Mouse (Mus musculus) midbrain, embryonic 10.5 days (tissue): ENCODE data around the gene Alg6. TPM values are rescaled to one million over a fixed set of nuclear protein-coding genes. Genes with fewer than 3 reads are reported as not detected.
A peak's percentile ranks its signal among the peaks of the same experiment; 100 is the strongest.

Experiments used
- DNase-seq: peaks from one replicate; pipeline ENCODE4 v3.0.0-alpha.2; 2017; ENCODE audit warnings: low spot score
- H3K27ac ChIP-seq: fragments of 300-500 bp; sonication (generic); replicated peaks from 2 replicates; pipeline ENCODE4 v1.5.1; 2016; ENCODE audit warnings: mild to moderate bottlenecking
- H3K27me3 ChIP-seq: fragments of 300-500 bp; sonication (generic); 2 replicates; pipeline ENCODE4 v1.6.1; 2016; ENCODE audit warnings: low read depth, mild to moderate bottlenecking; ENCODE audit not compliant: poor library complexity, severe bottlenecking
- H3K36me3 ChIP-seq: fragments of 300-500 bp; sonication (generic); 2 replicates; pipeline ENCODE4 v1.6.1; 2016; ENCODE audit warnings: mild to moderate bottlenecking, moderate library complexity
- H3K4me1 ChIP-seq: fragments of 300-500 bp; sonication (generic); 2 replicates; pipeline ENCODE4 v1.6.1; 2016
- H3K4me3 ChIP-seq: fragments of 300-500 bp; sonication (generic); 2 replicates; pipeline ENCODE4 v1.5.1; 2016; ENCODE audit warnings: mild to moderate bottlenecking, moderate library complexity
- H3K9me3 ChIP-seq: fragments of 300-500 bp; sonication (generic); replicated peaks from 2 replicates; pipeline ENCODE4 v1.6.1; 2016; ENCODE audit warnings: mild to moderate bottlenecking
- WGBS: fragments of 180-500 bp; shearing (Covaris S2); methylation state at CpG from one replicate; pipeline ENCODE4 v1.1.7; 2016; 5-methylcytosine and 5-hydroxymethylcytosine counted together
- polyA plus RNA-seq: library from polyadenylated mRNA; unstranded; fragments of >200 nt; fragmentation: Nextera tagmentation; extraction: Ambion mirVana; gene quantifications from 2 replicates; pipeline ENCODE4 v1.2.1, GENCODE M21; 2016

The Alg6 gene
- polyA plus RNA-seq: 19.7 and 20.4 TPM in 2 replicates

DNA sequence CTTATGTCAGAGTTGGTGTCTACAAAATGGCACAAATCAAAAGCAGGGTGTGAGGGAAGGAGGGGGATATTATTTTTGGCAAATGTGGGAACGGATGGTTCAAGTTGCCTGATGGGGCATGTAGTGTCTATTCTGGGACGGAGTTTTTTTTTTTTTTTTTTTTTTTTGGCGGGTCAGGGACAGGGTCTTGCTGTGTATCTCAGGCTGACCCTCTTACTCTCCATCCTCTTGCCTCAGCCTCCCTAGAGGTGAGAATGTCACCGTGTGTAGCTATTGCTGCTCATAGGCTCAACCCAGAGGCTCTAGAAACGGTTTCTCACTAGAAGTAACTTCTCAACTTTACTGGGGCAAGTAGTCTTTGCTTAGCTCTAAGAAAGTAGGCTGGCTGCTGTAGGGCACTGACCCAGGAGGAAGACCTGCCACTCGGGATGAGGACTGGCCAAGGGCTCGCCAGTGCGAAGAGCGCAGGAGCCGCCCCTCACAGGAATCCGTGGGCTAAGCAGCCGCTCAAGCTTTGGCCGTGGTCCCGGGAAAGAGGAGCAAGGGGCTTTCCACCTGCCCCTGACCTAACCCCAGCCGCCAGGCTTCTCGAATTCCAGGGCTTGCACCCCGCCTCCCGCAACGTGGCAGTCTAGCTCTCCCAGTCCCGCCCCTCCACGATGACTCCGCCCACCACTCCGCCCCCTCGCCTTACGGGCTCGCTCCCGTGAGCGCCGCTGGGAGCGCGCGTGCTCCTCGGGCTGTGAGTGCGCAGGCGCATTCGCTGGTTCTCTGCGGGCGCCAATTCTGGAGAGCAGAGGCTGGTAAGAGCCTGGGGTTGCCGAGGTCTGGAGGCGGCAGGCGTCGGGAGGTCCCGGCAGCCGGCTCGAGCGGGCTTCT lies at the start of gene Alg6:
Gene Alg6, plus strand, starts transcription at position 761 of the 879 bp plus-strand sequence.
- peak; percentile 98 for DNase-seq
- WGBS: 4% methylated on average over 46 of the region's 46 CpGs
- peak within 1 kb of the TSS; percentile 93 for H3K27ac ChIP-seq

GRCm38 (mm10) chr4:99670203-99670851 lies 45.1 kb upstream of the Alg6 start:
- peaks cover 25% of the 10 kb centered on the region for H3K27me3 ChIP-seq
- no peaks in the 10 kb centered on the region for H3K9me3 ChIP-seq
- DNase-seq: no peak
- no peaks in the 10 kb centered on the region for H3K36me3 ChIP-seq
- no peaks in the 10 kb centered on the region for H3K4me1 ChIP-seq
- H3K27ac ChIP-seq: no peak overlapping the region
- no peak overlapping the region for H3K4me3 ChIP-seq
- WGBS: 91% methylated on average over 7 of the region's 7 CpGs

More for the DNA sequence above, at the start of gene Alg6:
- Histone ChIP-seq H3K27me3 (peaks cover 10% of the 10 kb centered on the region; the same call in 1 of the 2 replicates), H3K36me3 (peaks cover 8% of the 10 kb centered on the region; the same call in 1 of the 2 replicates), H3K9me3 (no peaks in the 10 kb centered on the region), H3K4me1 (peaks cover 14% of the 10 kb centered on the region), H3K4me3 (peak within 1 kb of the TSS; percentile 68)

DNA sequence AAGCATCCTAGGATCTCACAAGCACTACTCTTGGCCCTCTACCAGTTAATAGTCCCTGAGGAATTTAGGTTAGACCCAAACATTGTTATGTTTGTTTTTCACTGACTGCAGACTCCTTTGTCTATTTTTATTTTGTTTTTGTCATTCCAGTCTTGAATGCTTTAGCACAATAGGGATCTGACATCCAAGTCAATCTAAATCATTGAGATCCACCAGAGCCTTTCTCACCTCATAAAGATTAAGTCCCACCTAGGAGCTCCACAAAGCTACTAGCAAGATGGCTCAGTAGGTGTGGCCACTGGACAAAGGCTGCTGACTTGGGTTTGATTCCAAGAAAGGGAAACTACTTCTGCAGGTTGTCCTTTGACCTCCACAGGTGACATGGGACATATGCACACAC lies 40.3 kb upstream of the Alg6 start:
- DNase-seq: no peak
- Histone ChIP-seq H3K27me3 (no peaks in the 10 kb centered on the region), H3K4me1 (no peaks in the 10 kb centered on the region), H3K27ac (no peak overlapping the region), H3K9me3 (no peaks in the 10 kb centered on the region), H3K36me3 (no peaks in the 10 kb centered on the region), H3K4me3 (no peak overlapping the region)

DNA sequence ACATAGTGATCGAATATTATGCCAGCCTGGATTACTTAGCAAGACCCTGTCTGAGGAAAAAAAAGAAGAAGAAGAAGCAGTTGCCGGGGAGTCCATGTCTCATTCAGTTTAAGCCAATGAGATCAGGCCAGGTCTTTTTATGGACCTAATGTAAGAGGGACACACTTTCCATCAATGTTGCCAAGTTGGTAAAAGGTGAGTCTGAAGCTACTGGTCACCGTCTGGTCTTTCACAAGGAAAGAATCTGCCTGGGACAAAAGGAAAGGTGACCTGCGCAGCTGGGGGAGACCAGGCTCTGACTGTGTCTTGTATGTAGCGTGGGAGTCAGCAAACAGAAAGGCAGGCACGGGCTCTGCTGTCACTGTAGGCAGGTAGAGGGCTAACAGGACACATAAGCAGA lies 31.5 kb upstream of the Alg6 start:
- H3K9me3 ChIP-seq: no peaks in the 10 kb centered on the region
- H3K27me3 ChIP-seq: no peaks in the 10 kb centered on the region
- H3K4me3 ChIP-seq: no peak overlapping the region
- WGBS: 86% methylated on average over 6 of the region's 6 CpGs
- no peak for DNase-seq
- no peaks in the 10 kb centered on the region for H3K36me3 ChIP-seq
- no peaks in the 10 kb centered on the region for H3K4me1 ChIP-seq
- no peak overlapping the region for H3K27ac ChIP-seq

DNA sequence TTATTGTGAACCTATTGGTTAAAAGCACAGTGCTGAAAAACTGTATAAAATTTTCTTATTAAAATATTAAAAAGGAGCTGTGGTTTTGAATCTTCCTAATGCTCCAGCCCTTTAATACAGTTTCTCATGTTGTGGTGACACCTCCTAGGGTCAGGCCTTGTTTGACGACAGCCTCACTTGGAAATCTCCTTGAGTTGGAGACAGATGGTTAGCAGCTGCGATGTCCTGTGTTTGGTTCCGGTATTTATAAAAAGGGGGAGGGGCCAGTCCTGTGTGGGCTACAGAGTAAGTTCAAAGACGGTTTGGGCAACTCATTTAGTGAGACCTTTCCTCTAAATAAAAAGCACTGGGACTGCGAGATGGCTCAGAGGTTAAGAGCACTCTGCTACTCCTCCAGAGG lies 29.2 kb upstream of the Alg6 start:
- Histone ChIP-seq H3K9me3 (no peaks in the 10 kb centered on the region), H3K36me3 (no peaks in the 10 kb centered on the region), H3K4me1 (no peaks in the 10 kb centered on the region), H3K27ac (no peak overlapping the region), H3K27me3 (no peaks in the 10 kb centered on the region), H3K4me3 (no peak overlapping the region)
- whole genome bisulfite sequencing: 72% methylated on average over 5 of the region's 5 CpGs
- no peak for DNase-seq

DNA sequence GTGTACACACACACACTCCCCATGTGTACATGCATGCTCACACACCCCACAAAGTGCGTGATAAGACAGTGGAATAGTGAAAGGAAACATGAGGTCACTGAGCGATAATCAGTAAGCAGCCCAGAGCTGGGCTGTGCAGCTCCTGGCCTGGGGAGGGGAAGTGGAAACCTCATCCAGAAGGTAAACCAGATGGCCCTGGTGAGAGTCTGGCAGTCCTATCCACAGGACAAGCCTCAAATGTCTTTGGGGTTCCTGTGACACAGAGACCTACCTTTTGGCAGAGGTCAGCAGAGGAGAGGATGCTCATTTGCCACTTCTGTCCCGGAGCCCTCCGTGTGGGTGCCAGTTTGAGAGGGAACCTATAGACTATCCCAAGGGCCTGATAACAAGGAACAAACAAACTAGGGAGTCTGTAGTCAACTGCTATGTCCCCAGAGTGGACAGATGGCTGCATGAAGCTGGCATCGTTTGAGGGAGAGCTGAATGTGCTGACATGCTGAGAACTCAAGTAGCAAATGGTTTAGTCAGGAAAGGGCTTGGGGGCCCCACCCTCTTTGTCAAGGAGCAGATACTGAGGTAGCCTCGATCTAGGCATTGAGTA lies 2.8 kb upstream of the Alg6 start:
- DNase-seq: no peak
- Histone ChIP-seq H3K27ac (no peak overlapping the region), H3K27me3 (peaks cover 10% of the 10 kb centered on the region; the same call in 1 of the 2 replicates), H3K4me3 (no peak overlapping the region), H3K36me3 (no peaks in the 10 kb centered on the region), H3K9me3 (no peaks in the 10 kb centered on the region), H3K4me1 (peaks cover 14% of the 10 kb centered on the region)
- 88% methylated on average over 6 of the region's 6 CpGs for WGBS

DNA sequence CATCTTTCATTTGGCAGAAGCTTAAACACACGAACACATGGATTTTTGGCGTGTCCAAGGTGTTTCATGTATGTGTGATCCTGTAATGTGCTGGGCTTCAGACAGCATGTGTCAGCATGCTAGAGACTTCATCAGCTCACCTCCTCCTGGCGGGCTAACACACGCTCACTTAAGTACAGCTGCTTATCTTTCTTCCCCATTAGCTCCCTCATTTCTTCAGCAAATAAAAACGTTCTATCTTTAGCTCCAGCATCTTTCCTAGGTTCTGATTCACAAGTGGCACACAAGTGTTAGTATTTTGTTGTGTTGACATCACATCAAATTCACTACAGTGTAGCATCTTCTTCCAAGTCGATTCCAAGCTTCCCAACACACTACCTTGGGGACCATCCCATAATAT lies 1.5 kb upstream of the Alg6 start:
- DNase-seq: no peak
- 84% methylated on average over 6 of the region's 6 CpGs for WGBS
- Histone ChIP-seq H3K4me1 (peaks cover 14% of the 10 kb centered on the region), H3K27ac (no peak overlapping the region), H3K36me3 (peaks cover under 1% of the 10 kb centered on the region; the same call in 1 of the 2 replicates), H3K27me3 (peaks cover 10% of the 10 kb centered on the region; the same call in 1 of the 2 replicates), H3K9me3 (no peaks in the 10 kb centered on the region), H3K4me3 (no peak overlapping the region)

DNA sequence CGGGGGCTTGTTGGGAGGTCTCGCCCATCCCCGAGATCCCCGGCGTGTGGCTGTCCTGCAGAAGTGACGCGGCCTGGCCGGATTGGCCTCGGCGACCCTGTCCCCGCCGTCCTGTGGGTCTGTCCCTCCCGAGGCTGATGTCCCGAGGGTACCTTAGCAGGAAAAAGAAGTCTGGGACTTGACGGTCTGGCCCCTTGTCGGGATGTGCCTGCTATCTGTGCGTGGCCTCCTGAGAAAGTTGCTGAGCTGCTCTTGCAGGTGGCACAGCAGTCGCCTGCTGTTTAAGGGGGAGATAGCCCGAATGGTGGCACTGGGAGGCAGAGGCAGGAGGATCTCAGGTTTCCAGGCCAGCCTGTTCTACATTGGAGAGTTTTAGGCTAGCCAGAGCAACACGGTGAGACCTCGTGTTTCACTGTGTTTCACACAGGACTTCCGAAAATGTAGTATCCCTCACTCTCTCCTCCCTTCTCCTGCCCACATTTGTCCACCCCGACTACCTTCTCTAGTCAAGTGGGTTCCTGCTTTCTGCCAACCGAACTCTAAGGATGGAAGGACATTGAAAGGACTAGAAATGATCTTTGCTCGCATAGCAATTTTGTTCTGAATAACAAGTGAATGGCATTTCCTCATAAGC lies 436 bp downstream of the Alg6 start:
- peaks cover 14% of the 10 kb centered on the region for H3K4me1 ChIP-seq
- H3K36me3 ChIP-seq: peaks cover 14% of the 10 kb centered on the region; the same call in 1 of the 2 replicates
- H3K27me3 ChIP-seq: peaks cover 10% of the 10 kb centered on the region; the same call in 1 of the 2 replicates
- peak overlapping the region; percentile 93 for H3K27ac ChIP-seq
- peak overlapping the region; percentile 68 for H3K4me3 ChIP-seq
- no peak for DNase-seq
- no peaks in the 10 kb centered on the region for H3K9me3 ChIP-seq
- WGBS: 29% methylated on average over 25 of the region's 25 CpGs

GRCm38 (mm10) chr4:99717905-99718304 lies 2.4 kb downstream of the Alg6 start:
- no peak for DNase-seq
- Histone ChIP-seq H3K36me3 (peaks cover 17% of the 10 kb centered on the region; the same call in 1 of the 2 replicates), H3K4me3 (no peak overlapping the region), H3K27me3 (peaks cover 10% of the 10 kb centered on the region; the same call in 1 of the 2 replicates), H3K9me3 (no peaks in the 10 kb centered on the region), H3K27ac (no peak overlapping the region), H3K4me1 (peaks cover 14% of the 10 kb centered on the region)
- 84% methylated on average over 4 of the region's 4 CpGs for WGBS

DNA sequence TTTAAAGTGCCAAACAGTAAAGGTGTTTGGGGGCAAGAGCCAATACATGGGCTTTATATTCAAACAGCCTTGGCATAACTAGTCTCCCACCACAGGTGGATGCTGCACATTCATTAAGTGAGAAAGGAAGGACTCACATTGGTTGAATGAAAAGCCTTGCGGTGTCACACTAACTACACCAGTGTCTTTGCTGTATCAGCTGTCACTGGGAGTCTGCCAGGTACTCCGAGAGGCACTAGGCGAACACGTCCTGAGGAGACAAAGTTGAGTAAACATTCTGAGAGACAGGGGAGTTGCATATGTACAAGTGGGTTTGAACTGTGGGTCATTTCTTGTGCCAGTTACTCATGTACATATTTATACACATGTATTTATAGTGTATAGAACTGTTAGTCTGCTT lies 8.9 kb downstream of the Alg6 start:
- Histone ChIP-seq H3K27me3 (no peaks in the 10 kb centered on the region), H3K36me3 (peaks cover 45% of the 10 kb centered on the region), H3K27ac (no peak overlapping the region), H3K9me3 (peaks cover 3% of the 10 kb centered on the region; the same call in 1 of the 2 replicates), H3K4me1 (no peaks in the 10 kb centered on the region), H3K4me3 (no peak overlapping the region)
- 94% methylated on average over 4 of the region's 4 CpGs for WGBS
- DNase-seq: no peak

GRCm38 (mm10) chr4:99725914-99726451 lies 10.5 kb downstream of the Alg6 start:
- peaks cover 16% of the 10 kb centered on the region for H3K9me3 ChIP-seq
- no peaks in the 10 kb centered on the region for H3K27me3 ChIP-seq
- no peak overlapping the region for H3K4me3 ChIP-seq
- H3K4me1 ChIP-seq: no peaks in the 10 kb centered on the region
- no peak for DNase-seq
- H3K36me3 ChIP-seq: peaks cover 51% of the 10 kb centered on the region
- H3K27ac ChIP-seq: no peak overlapping the region
- WGBS: 93% methylated on average over 8 of the region's 8 CpGs

GRCm38 (mm10) chr4:99739836-99740235 lies 24.4 kb downstream of the Alg6 start:
- H3K4me1 ChIP-seq: peaks cover 3% of the 10 kb centered on the region; the same call in 1 of the 2 replicates
- H3K27me3 ChIP-seq: no peaks in the 10 kb centered on the region
- WGBS: 65% methylated on average over 7 of the region's 7 CpGs
- DNase-seq: no peak
- H3K4me3 ChIP-seq: no peak overlapping the region
- no peak overlapping the region for H3K27ac ChIP-seq
- H3K9me3 ChIP-seq: no peaks in the 10 kb centered on the region
- peaks cover 7% of the 10 kb centered on the region; the same call in 1 of the 2 replicates for H3K36me3 ChIP-seq
